Mouse (Mus musculus): Measurements from ENCODE around the gene Ccnc.

Ccnc gene

GRCm38 (mm10) chr4:21727615-21728165, at the start of gene Ccnc:
Gene Ccnc, plus strand, starts transcription at chr4:21727701.
- DNase-seq (ENCODE audit: low spot score in 2 of 2) = peak; percentile 80 to 88

GRCm38 (mm10) chr4:21678101-21678974, 49.2 kb upstream of the Ccnc start:
- DNase-seq (ENCODE audit: low spot score in 2 of 2) = no peak

DNA sequence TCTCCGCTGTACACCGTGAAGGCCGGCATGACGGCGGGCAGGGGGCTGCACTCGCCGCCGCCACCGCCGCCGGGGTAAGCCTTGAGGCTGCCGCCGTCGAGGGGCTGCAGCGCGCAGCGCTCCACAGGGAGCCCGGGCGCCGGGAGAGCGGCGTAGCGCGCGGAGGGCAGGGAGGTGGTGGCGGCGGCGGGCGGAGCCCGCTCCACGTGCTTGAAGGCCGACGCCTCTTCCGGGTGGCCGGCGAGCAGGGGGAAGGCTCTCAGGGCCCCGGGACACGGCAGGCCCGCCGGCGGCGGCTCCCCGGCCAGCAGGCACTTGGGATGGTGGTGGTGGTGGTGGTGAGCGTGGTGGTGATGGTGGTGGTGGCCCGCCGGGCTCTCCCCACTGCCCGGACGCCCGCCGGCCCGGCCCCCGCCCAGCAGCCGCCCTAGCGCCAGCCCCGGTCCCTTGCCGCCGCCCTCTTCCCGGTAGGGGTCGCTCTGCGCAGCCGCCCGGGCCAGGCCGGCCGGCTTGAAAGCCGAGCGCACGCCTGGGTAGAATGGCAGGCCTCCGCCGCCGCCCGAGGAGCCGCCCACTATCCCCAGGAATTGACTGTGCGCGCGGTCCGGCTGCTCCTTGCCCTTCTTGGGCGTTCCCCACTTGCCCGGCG, 48.4 kb upstream of the Ccnc start:
- peak in 1 of 2 experiments; percentile 15 for DNase-seq (ENCODE audit: low spot score in 2 of 2)

GRCm38 (mm10) chr4:21679624-21680480, 47.6 kb upstream of the Ccnc start:
- DNase-seq (ENCODE audit: low spot score in 2 of 2) = no peak

- DNase-seq (ENCODE audit: low spot score in 2 of 2) = no peak
Measured at GRCm38 (mm10) chr4:21680971-21681370, 46.5 kb upstream of the Ccnc start.

DNA sequence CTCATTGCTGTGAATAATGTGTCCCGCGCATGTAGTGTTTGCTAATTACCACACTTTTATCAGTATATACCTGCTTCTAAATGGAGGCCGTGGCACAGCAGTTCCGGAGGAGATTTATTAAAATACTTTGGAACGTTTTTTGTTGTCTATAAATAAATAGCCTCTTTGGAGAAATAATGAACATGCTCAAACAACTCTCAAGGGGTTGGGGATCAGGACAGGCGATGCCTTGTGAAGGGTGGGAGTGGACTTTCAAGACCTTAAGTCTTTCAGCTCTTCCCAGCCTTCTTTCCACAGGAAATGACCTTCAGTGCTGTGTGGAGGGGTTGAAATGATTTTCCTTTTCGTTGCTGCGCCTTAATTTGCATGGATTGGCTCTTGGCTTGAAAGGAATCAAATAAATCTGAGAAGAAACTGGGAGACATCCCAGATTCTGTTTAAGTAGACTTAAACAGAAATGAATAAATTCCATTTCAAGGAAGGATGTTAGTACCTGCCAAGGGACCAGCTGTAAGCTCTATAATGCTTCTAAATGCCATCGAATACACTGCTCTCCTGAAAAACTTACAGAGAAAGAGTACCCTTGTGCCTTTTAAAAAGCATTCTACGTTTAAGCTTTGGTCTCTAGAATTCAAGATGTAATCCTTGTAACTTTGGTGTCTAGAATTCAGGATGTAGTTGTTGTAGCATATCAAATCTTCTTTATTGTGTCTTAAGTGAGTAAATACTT, 44.9 kb upstream of the Ccnc start:
- no peak for DNase-seq (ENCODE audit: low spot score in 2 of 2)

DNA sequence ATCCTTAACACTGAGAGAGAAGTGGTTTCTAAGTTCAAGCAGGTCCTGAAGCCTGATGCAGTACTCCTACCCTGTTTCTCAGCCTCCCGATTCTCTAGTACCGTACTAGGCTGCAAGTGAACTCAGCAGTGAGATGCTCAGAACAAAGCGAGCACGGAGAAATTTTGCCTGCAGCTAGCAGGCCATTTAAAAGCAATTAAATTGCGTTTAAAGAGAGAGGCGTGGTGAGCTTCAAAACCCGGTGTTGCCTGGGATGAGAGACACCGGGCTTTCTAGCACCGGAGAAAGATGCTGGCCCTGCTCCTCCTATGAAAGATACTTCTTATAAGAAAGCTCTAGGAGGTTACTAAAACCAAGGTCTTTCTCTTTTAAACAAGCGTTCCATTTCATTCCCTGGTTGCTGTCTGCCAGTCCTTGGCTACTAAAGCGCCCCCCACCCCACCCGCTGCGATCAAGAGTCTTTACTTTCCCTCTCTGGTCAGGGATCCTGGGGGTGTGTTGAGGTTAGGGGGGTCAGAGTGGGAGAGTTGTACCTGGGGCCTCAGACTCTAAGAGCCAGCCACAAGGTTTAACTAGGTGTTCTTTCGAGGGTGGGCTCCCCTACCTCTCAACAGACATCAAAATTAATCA, 43.0 kb upstream of the Ccnc start:
- DNase-seq (ENCODE audit: low spot score in 2 of 2) = no peak

DNA sequence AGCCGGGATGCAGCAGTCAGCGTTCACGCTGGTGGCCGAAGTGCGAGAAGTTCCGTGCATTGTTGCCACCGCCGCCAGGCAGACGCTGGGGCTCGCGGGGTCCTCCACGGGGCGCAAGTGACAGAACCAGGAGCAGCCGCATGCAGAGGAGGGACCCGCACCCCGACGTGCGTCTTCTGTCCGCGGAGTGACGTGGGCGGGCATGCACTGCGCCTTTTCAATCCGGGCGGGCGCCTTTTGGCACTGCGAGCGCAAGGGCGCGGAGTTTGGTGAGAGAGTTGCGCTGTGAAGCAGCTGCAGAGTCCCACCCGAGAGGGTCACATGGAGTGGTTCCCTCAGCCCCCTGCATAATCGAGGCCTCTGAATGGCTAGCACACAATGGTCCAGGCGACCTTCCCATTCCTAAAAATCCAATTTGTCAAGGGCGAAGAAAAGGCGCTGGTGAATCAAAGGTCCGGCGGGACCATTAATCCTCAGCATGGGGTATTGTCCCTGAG, 41.9 kb upstream of the Ccnc start, which contains the start of gene Prdm13:
Gene Prdm13, minus strand, starts transcription at position 369 of the 497 bp plus-strand sequence.
- no peak for DNase-seq (ENCODE audit: low spot score in 2 of 2)

- DNase-seq (ENCODE audit: low spot score in 2 of 2) = no peak
Measured at GRCm38 (mm10) chr4:21686416-21686815, 41.1 kb upstream of the Ccnc start.

DNA sequence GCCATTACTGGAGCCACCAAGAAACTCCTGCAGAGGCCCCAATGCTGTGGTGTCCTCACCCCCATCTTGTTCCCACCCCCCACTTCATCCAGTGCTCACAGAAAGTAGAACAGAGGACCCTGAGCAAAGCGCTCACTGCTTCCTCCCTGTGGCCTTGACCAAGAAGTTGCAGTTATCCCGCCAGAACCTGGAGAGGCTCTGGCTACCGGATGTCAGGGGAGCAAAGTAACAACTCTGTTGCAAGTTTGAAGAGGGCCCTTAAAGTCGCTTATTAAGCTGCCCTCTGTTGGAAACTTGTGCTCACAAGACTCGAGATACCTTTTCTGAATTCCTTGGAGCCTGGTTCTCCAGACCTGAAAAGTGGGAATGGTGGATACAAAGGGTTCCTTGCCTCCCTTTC, 40.6 kb upstream of the Ccnc start:
- DNase-seq (ENCODE audit: low spot score in 2 of 2) = no peak

GRCm38 (mm10) chr4:21687783-21688702, 39.5 kb upstream of the Ccnc start:
- no peak for DNase-seq (ENCODE audit: low spot score in 2 of 2)

- DNase-seq (ENCODE audit: low spot score in 2 of 2) = no peak
Measured at GRCm38 (mm10) chr4:21688703-21689200, 38.7 kb upstream of the Ccnc start.

GRCm38 (mm10) chr4:21689492-21689941, 38.0 kb upstream of the Ccnc start:
- DNase-seq (ENCODE audit: low spot score in 2 of 2) = no peak

DNA sequence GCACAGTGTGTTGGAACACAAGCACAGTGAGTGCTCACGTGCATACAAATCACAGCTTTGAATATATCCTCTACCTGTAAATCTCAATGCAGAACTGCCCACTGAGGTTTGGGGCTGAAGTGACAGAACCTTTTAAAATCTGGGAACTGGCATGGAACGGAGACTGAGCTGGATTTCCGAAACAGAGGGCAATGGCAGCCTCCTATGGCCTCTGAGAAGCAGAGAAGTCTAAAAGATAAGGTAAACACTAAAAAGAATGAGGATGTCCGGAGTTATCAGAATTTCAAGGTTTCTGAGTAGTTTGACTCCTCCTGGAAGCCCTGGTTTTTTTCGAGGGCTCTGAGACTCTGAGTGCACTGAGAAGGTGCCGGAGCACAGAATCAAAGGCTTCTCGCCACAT, 37.3 kb upstream of the Ccnc start:
- DNase-seq (ENCODE audit: low spot score in 2 of 2) = no peak

GRCm38 (mm10) chr4:21695638-21696254, 31.8 kb upstream of the Ccnc start:
- DNase-seq (ENCODE audit: low spot score in 2 of 2) = peak in 1 of 2 experiments; percentile 51

DNA sequence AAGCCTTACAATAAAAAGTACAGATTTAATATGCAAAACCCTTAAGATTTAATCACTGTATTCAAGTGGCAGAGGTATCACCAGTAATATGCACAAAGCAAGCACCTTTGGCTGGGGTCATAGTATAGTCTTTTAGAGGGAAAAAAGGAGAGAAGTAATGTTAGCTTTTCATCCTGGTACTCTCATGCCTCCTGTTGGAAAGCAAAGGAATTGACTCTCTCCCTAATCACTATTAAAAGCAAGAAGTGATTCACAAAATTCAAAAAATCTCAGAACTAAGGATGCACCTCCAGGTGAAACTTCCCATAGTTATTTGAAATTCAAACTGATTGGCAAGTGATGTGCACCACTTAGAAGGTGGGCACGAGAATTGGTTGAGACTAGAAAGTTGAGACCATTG, 22.5 kb upstream of the Ccnc start:
- no peak for DNase-seq (ENCODE audit: low spot score in 2 of 2)

DNA sequence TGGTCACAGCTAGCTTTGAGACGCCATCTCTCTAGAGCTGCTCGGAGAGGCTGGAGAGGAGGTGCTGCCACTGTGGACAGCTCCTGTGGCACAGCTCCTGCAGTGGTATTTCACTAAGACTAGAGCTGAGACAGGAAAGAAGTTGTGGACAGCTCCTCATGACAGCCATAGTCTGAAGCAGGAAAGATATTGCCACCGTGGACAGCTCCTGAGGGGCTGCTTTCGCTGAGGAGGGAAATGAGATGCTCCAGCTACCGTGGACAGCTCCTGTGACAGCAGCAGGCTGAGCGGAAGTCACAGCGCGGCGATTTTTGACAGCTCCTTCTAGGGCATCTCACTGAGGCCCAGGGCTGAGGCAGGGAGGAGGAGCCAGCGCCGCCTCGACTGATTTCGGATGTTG, 15.4 kb upstream of the Ccnc start:
- peak; percentile 35 to 66 for DNase-seq (ENCODE audit: low spot score in 2 of 2)

DNA sequence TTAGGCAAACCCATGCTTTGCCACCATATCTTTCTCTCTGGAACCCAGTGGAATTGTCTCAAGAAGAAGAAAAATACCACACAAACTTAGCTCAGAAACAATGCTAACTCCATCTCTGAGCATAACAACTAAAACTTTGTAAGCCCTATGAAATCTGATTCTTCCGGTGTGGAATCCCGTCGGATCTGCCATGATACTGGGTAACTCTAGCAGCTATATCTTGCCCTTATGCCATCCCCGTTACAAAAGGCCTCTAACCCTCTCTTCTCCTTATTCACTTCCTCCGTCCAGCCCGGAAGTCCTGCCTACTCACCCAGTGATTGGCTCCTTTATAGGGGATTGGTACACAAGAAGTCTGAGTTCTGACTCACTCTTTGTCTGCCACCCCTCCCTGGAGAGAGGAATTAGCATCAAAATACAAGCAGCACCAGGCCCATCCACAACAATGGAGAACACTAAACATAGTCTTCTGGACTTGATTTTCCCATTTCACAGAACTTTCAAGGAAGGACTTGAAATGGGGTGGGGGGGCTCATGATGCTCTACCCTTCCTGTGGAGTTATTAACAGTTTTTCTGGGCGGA, 4.7 kb upstream of the Ccnc start:
- no peak for DNase-seq (ENCODE audit: low spot score in 2 of 2)
